Mouse (Mus musculus) adrenal gland, postnatal 14 days (tissue): ENCODE data around the gene Sptan1. TPM values are rescaled to one million over a fixed set of nuclear protein-coding genes. Genes with fewer than 3 reads are reported as not detected.

Experiments used
- DNase-seq: peaks from one replicate; pipeline ENCODE4 v3.0.0; 2021; ENCODE audit warnings: mixed read lengths
- long read RNA-seq, 2 experiments: library from polyadenylated mRNA; stranded (forward); transcript quantifications; one replicate each; pipeline ENCODE4 v2.0.0; 2021
- total RNA-seq: library from RNA; stranded (reverse); gene quantifications from 2 replicates; pipeline ENCODE4 v1.2.3, GENCODE M21; 2021

Sptan1 gene
- 228 and 265 TPM in 2 replicates for total RNA-seq
- long read RNA-seq, experiment 1, partial matches to known transcripts: 35 of 40 reads
- long read RNA-seq, experiment 1, other reads (novel, unspliced or antisense): 5 of 40 reads
- long read RNA-seq, experiment 2, partial matches to known transcripts: 29 of 38 reads
- long read RNA-seq, experiment 2, other reads (novel, unspliced or antisense): 9 of 38 reads

DNA sequence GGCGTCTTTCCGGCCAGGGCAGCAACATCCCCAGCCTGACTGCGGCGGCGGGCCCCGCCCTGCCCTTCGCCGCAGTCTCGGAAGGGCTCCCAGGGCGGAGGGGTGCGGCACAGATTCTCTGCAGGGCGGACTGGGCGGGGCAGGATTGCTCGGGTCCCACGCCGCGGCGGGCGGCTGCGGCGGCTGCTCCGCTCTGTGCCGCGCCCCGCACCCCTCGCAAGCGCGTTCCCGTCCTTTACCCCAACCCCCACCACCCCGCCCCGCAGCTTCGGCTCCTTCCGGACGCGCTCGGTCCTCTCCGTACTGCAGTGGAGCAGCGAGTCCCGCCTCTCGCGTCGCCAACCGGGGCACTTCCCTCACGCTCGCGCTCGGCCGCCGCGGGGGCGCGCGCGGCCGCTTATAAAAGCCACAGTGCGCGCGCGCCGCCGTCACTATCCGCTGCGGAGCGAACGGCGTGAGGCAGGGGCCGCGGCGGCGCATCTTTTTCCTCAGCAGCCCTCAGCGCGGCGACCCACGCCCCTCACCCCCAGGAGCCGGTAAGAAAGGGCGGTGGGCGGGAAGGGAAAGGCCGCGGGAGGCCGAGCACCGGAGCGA, at the start of gene Sptan1:
Gene Sptan1 (plus strand): TSS at position 311 of the 594 bp plus-strand sequence.
- DNase-seq: peak; percentile 99

DNA sequence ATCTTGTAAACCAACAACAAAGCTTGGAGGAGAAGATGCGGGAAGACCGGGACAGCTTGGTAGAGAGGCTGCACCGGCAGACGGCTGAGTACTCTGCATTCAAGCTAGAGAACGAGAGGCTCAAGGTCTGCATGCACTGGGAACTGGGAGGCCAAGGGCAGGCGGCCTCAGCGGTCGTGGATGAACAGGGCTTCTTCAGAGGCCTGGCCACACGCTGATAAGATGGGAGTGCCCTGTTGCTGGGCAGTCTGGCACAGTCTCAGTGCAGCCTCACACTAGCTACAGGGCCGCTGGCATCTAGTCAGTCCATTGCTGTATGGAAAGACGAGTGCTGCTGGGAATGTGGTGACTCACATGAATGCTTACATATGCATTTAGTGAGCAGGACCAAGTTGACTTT, 47.7 kb upstream of the Sptan1 start:
- DNase-seq: peak; percentile 59

DNA sequence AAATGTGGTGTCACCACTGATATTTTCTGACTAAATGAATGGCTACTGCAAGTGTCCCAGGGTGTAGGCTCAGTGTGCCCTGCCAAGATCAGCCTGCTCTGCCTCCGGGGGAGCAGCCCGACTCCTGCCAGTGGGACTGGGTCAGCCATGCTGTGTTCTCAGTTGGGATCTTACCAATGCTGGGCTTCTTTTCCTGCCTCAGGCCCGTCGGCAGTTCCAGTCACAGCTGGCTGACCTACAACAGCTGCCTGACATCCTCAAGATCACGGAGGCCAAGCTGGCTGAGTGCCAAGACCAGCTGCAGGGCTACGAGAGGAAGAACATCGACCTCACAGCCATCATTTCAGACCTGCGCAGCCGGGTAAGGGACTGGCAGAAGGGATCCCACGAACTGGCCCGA, 43.3 kb upstream of the Sptan1 start:
- peak; percentile 75 for DNase-seq

DNA sequence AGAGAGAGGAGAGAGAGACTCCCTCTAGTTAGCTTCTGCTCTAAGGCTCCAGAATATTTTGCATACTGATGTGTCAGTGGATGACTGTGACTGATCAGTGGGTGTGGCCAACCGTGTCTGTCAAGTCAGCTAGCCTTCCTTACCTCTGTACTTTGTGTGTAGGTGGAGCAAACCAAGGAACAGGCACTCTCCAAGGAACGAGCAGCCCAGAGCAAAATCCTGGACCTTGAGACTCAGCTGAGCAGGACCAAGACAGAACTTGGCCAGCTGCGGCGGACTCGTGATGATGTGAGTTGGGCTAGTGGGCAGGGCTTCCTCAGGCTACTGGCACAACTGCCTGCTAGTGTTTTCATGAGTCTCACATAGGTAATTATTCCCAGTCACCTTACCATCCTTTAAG, 38.8 kb upstream of the Sptan1 start:
- DNase-seq: no peak

DNA sequence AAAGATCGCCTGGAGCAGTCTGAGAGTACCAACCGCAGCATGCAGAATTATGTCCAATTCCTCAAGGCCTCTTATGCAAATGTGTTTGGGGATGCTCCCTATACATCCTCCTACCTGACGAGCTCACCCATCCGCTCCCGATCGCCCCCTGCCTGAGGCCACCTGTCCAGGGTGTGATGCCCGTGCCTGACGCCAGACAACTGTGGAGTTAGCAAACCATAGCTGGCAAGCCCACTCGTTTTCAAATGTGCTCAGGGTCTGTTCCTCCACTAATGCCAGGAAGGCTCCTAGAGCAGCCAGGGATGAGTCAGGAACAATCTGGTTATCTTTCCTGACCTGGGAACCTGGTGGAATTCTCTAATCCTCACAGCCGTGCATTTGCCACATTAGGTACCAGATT, 34.9 kb upstream of the Sptan1 start:
- DNase-seq: no peak

DNA sequence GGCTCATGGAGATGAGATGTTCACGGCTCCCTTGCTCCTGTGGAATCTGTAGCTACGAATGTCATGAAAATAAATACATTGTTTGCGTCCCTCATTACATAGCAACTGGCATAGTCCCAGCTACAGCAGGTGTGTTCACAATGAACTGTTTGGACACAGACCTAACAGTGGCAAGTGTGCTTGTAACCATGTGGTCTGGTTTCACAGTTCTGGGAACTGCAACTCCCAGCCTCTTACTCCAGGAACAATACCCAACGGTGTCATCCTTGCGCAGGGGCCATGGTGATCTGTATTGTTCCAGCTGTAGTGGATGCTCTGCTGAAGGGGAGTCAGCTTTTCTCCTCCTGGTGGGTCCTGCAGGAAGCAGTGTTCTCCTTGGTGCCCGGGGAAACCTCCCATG, 34.2 kb upstream of the Sptan1 start:
- no peak for DNase-seq

DNA sequence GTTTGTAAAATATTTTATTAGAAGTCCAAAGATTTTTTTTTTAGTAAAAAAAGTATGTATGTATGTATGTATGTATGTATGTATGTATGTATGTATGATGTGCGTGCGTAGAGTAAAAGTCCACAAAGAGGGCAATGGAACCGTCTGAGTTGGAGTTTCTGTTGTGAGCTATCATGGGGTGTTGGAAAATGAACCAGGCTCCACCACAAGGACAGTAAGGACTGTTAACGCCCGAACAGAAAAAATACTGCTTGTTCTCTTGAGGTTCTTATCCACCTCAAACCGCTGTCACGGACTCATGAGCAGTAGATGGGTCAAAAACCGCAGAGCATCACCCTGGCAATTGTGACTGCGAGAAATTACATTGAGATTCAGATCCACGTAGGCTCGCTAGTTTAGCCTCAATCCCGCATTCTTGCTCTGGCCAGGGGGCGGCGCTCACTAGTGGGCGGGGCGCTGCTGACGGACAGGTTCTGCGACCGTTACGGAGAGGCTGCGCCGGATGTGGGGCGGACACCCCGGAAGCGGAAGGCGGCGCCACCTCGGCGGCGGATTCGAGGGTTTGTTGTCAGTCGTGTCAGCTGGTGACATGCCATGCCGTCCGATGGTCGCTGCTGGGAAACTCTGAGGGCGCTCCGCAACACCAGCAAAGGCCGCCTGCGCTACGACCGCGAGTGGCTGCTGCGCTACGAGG, 30.3 kb upstream of the Sptan1 start, which contains the start of gene Gle1:
Gene Gle1 (plus strand): TSS at position 521 of the 694 bp plus-strand sequence.
- peak; percentile 99 for DNase-seq

DNA sequence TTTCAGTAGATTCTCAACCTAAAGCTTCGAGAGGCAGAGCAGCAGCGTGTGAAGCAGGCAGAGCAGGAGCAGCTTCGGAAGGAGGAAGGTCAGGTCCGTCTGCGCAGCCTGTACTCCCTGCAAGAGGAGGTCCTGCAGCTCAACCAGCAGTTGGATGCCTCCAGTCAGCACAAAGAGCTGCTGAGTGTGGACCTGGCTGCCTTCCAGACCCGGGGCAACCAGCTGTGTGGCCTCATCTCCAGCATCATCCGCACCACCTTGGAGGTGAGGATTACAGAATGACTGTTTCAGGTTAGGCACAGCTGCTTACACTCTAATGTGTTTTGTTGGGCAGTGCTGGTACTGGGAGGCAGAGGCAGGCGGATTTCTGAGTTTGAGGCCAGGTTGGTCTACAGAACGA, 25.3 kb upstream of the Sptan1 start:
- no peak for DNase-seq

DNA sequence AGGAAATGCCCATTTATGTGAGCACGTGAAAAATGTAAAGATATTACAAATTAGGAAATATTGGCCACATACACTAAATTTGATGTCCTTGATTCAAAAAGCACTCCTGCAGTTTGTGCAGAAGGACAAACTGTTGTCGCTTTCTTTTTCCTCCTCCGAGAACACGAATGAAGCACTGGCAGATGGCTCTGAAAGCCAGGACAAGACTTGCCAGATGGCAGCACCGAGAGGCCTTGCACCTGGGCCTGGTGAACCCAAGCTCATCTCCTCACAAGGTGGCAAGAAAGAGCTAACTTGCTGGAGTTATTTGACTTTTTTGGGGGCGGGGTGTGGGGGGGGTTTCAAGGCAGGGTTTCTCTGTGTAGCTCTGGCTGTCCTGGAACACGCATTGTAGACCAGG, 24.5 kb upstream of the Sptan1 start:
- no peak for DNase-seq

DNA sequence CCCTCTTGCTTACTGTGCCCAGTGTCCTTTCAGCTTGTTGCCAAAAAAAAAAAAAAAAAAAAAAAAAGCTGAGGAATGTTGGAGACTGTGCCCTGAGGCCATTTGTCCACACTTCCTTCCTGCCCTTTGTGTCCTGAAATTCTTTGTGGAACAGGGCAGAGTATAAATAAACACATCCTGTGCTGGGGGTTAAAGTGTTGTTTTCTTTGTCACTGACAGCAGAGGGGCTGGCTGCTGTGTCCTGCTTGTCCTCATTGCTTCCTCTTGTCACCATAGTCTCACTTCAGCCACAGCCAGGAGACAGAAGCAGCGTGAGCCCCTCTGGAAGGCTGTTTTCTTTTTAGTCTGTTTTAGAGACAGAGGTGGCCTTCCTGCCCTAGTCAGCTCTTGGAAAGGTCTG, 20.6 kb upstream of the Sptan1 start:
- peak; percentile 39 for DNase-seq

DNA sequence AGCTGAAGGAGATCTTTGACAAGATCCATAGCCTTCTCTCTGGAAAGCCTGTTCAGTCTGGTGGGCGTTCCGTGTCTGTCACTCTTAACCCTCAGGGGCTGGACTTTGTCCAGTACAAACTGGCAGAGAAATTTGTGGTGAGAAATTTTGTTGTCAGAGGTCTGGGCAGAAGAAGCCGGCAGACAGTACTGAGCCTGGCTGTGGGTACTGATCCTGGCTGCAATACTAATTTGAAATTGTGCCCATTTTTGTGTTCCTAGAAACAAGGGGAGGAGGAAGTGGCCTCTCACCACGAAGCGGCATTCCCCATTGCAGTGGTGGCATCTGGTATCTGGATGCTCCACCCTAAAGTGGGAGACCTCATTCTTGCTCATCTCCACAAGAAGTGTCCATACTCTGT, 16.5 kb upstream of the Sptan1 start:
- no peak for DNase-seq

DNA sequence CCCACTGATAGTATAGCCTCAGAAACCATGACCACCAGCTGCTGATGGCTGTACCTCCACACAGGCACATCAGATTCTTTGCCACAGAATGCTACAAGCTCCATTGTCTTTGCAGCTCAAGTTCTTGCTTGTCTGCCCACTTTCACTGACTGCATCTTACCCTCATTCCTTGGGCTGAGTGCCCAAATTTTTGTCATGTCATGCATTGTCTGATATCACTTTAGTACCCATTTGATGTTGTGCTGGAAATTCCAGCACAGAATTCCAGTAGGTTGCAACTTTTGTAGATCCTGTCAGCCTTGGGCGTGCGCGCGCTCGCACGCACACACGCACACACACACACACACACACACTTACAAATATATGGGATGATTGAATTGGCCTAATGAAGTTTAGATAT, 4.1 kb upstream of the Sptan1 start:
- no peak for DNase-seq

DNA sequence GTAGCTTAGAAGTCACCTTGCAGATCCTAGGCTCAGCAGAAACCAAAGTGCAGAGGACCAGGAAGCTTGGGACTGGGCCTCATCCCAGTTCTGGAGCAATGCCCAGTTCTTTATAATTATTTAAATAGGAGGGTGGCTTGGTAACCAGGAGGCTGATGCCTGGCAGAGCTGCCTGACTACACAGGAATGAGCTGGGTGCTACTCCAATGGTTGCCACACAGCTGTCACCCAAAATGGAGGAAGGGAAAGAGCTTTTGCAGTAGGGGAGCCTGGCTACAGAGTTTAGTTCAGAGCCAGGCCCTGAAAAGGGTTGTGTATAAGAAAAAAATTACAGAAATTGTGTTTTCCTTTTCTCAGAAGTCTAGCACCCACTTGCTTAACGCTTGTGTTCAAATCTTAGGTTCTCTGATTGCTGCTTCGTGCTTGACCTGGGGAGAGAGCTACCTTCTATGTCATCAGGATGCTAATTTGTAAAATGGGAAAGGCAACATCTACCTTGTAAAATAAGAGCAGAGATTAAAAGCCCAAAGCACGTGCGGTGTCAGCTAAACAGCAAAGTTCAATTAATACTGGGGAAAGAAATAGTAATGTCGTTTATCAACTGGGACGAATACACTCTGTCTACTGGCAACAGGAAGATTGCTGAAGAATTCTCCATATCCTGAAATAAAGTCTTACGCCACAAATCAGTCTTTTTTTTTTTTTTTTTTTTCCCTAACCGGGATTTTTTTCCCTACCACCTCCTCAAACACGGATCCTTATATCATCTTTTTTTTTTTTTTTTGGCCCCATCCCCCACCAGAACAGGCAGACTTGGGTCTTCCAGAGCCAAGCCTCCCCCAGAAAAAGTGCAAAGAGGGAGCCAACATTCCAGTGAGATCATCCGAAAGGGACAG, 758 bp upstream of the Sptan1 start:
- DNase-seq: peak; percentile 40

DNA sequence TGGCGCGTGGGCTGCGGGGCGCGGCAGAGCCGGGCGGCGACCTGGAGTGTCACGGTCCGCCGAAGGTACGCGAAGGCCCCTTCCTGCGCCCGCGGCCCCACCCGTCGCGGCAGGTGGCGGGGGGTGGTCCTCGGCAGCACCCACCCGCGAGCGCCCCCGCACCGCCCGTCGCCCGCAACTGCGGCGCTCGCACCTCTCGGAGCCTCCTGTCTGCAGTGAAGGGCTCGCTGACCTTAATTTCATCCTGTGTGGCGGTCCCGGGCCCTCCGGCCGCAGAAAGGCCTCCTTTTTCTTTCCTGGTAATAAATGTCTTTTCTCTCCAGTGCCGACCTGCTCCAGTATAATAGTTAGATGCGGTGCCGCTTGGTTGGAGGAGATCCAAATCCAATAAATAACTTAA, 546 bp downstream of the Sptan1 start:
- DNase-seq: peak; percentile 62

DNA sequence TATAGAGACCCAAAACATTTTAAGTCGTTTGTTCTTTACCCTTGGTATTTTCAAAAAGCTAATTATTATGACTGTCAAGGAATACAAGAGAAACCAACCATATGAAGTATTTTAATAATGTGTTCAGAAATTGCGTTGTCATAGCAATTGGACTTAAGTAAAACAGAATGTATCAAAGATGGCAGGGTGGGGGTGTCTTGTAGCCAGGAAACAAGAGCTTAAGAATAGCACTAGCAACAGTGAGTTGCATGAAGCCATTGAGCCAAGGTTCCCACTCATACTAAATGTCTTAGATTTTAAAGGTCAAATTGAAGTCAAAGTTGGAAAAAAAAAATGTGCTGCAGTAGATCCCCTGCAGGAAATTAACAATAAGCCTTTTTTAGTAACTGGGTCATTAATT, 1.5 kb downstream of the Sptan1 start:
- no peak for DNase-seq

DNA sequence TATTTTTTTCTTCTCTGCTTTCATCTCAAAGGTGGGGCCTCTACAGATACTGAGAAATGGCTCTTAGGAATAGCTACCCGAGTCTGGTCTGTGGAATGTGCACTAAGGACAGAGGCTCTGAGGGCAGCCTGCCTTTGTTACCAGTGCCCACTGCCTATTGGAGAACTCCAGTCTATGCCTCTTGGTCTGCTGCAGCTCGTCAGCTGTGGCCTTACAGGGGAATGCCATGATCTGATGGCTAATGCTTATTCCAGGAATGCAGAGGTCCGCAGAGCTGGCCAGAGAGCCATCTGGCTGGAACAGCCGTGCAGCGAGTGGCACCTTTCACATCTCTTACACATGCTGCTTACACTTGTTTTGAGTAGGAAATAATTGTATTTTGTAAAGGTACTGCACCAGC, 2.4 kb downstream of the Sptan1 start:
- no peak for DNase-seq

DNA sequence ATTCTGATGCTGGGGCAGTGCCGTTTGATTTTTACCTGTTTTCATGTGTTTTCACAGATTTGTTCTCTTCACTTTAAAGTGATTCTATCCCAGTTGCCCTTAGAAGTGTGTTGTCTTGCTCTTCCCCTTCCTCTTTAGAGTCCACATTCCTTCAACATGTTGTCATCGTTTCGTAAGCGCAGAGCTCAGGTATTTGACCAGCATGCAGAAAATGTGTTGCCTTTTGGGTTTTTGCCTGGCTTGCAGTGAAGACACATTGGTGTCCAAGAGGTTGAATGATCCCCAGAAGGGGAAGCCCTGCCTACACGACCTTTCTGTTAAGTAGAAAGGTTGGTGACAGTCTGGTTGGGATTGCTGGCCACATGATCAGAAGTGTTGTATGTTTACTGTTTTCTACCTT, 3.3 kb downstream of the Sptan1 start:
- peak; percentile 6 for DNase-seq

DNA sequence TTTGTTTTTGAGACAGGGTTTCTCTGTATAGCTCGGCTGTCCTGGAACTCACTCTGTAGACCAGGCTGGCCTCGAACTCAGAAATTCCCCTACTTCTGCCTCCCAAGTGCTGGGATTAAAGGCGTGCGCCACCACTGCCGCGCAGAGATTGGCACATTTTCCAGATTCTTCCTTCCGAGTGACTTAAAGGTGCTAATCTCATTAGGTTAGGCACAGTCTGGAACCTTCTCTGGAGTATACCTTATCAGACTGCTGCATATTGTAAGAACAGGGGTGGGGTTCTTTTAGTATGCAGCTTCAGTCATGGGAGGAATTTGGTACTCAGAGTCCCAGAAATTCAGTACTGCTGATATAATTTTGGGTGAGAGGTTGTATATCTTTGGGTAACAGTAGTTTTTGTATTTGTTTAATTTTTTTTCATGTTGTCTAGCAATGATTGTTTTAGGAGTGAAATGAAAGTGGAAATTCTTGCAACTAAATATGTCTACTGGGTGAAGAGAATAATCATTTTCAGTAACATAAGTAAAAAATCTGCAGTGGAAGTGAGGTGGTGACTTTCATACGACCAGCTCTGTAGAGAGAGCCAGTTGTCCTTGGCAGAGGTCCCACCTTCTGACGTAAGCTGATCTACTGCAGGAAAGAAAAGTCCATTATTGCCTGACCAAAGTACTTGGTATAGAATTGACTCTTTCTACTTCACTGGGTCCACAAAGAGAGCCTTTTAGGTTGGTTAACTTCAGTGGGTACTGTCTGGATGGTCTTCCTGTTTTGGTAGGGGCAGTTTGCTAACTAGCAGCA, 6.7 kb downstream of the Sptan1 start:
- DNase-seq: peak; percentile 90

DNA sequence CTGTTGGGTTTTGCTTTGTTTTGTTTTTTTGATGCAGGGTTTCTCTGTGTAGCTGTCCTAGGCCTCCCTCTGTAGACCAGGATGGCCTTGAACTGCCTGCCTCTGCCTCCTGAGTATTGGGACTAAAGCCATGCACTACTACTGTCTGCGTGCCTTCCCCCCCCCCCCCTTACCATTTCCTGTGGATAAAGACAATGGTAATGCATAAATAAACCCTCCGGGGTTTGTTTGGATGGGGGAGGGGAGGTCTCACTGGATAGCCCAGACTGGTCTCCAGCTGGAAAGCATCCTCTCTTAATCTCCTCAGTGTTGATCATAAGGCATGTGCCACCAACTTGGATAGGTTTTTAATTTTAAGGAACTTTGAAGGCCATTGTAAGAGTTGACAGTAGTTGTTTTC, 8.2 kb downstream of the Sptan1 start:
- DNase-seq: peak; percentile 12

DNA sequence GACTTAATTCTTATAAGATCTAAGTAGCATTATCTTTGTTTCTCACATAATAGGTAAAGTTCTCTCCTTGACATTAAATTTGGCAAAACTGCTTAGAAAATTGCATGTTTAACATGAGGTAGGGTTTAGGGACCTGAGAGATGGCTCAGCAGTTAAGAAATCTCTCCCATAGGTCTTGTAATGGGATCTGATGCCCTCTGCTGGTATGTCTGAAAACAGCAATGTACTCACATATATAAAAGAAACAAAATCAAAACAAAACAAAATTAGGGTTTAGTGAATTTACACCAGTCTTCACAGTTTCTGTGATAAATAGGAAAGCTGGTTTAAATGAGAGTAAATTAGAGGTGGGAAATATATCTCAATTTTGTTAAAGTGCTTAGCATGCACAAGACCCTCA, 11.9 kb downstream of the Sptan1 start:
- DNase-seq: peak; percentile 55

DNA sequence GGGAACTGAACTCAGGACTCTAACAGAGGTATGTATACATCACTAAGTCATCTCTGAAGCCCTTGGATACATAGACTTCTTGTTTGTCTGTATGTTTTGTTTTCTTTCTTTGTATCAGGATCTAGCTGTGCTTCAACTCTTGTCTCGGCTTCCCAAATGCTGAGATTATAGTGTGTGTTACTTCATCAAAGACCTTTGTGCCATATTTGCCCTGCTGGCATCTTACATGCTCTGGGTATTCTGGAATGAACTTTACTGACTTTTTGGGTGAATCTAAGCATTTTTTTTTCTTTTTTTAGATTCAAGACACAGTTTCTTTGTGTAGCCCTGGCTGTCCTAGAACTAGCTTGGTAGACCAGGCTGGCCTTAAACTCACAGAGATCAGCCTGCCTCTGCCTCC, 15.3 kb downstream of the Sptan1 start:
- no peak for DNase-seq

DNA sequence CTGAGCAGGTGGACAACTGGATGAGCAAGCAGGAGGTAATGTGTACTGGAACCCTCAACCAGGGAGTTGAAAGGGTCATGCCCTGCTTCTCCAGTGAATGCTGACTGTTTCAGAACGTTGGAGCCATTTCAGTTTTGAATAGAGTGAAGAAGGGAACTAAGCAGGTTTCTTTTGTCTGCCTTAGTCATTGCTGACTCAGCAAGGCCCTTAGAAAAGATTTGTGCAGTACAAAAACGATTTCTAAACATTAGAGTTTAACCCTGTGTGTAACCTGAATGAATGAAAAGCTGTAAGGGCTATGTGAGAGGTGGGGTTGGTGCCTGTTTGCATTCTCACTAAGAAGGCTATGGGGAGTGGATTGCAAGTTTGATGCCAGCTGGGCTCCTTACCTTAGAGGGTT, 26.6 kb downstream of the Sptan1 start:
- DNase-seq: no peak
